Mouse (Mus musculus) liver, embryonic 11.5 days (tissue): ENCODE data around the gene Sec13. TPM values are rescaled to one million over a fixed set of nuclear protein-coding genes. Genes with fewer than 3 reads are reported as not detected.

Experiments
- ATAC-seq: fragments of 200-750 bp; cut with Nextera tagmentation; replicated peaks from 2 replicates; pipeline ENCODE4 v1.8.0; 2017; ENCODE audit warnings: moderate number of reproducible peaks, mild to moderate bottlenecking, moderate TSS enrichment, moderate library complexity; ENCODE audit not compliant: low FRiP score
- DNase-seq: peaks from one replicate; pipeline ENCODE4 v3.0.0-alpha.2; 2017; ENCODE audit warnings: low spot score
- H3K27ac ChIP-seq: fragments of 300-500 bp; sonication (generic); 2 replicates; pipeline ENCODE4 v1.5.1; 2014; ENCODE audit warnings: mild to moderate bottlenecking, low read depth, low read length, control low read depth
- H3K27me3 ChIP-seq: fragments of 300-500 bp; sonication (generic); replicated peaks from 2 replicates; pipeline ENCODE4 v1.6.1; 2014; ENCODE audit warnings: low read length, mixed read lengths; ENCODE audit not compliant: control insufficient read depth, insufficient read depth
- H3K36me3 ChIP-seq: fragments of 300-500 bp; sonication (generic); 2 replicates; pipeline ENCODE4 v1.6.1; 2014; ENCODE audit warnings: mild to moderate bottlenecking, low read length, moderate library complexity, mixed read lengths; ENCODE audit not compliant: control insufficient read depth, insufficient read depth
- H3K4me1 ChIP-seq: fragments of 300-500 bp; sonication (generic); replicated peaks from 2 replicates; pipeline ENCODE4 v1.6.1; 2014; ENCODE audit warnings: low read length, mixed read lengths; ENCODE audit not compliant: control insufficient read depth, insufficient read depth
- H3K4me2 ChIP-seq: fragments of 300-500 bp; sonication (generic); 2 replicates; pipeline ENCODE4 v1.6.1; 2014; ENCODE audit warnings: mild to moderate bottlenecking, control low read depth, moderate library complexity
- H3K4me3 ChIP-seq: fragments of 300-500 bp; sonication (generic); 2 replicates; pipeline ENCODE4 v1.5.1; 2014; ENCODE audit warnings: low read depth, low read length, control low read depth
- H3K9ac ChIP-seq: fragments of 300-500 bp; sonication (generic); 2 replicates; pipeline ENCODE4 v1.6.1; 2014; ENCODE audit warnings: low read depth, low read length, control low read depth
- H3K9me3 ChIP-seq: fragments of 300-500 bp; sonication (generic); 2 replicates; pipeline ENCODE4 v1.6.1; 2016; ENCODE audit warnings: low read length, inconsistent platforms, mixed read lengths; ENCODE audit not compliant: control insufficient read depth
- WGBS: fragments of 180-500 bp; shearing (Covaris S2); extraction: QIAGEN DNeasy Blood & Tissue Kit; methylation state at CpG from one replicate; pipeline ENCODE4 v1.1.7; 2014; 5-methylcytosine and 5-hydroxymethylcytosine counted together
- polyA plus RNA-seq: library from polyadenylated mRNA; unstranded; fragments of >200 nt; fragmentation: Nextera tagmentation; extraction: Ambion mirVana; gene quantifications from 2 replicates; pipeline ENCODE4 v1.2.1, GENCODE M21; 2014

Gene Sec13
- polyA plus RNA-seq, 1 experiment from 2014 or later: 236 TPM

GRCm38 (mm10) chr6:113747284-113747683 lies 6.7 kb upstream of the Sec13 start:
- Histone ChIP-seq H3K9me3 (no peaks in the 10 kb centered on the region), H3K27me3 (peaks cover 26% of the 10 kb centered on the region), H3K4me1 (no peaks in the 10 kb centered on the region), H3K9ac (no peak overlapping the region), H3K4me2 (no peak overlapping the region), H3K27ac (no peak overlapping the region), H3K4me3 (no peak overlapping the region), H3K36me3 (no peaks in the 10 kb centered on the region)
- ATAC-seq (no peak), DNase-seq (no peak)
- 80% methylated on average over 14 of the region's 14 CpGs for WGBS

- Histone ChIP-seq H3K9me3 (no peaks in the 10 kb centered on the region), H3K4me3 (no peak overlapping the region), H3K27ac (no peak overlapping the region), H3K27me3 (peaks cover 22% of the 10 kb centered on the region), H3K9ac (no peak overlapping the region), H3K4me2 (no peak overlapping the region), H3K36me3 (no peaks in the 10 kb centered on the region), H3K4me1 (no peaks in the 10 kb centered on the region; the same call in 1 of the 2 replicates)
- DNase-seq: no peak
- no peak for ATAC-seq
Observed at GRCm38 (mm10) chr6:113745117-113745516, 4.6 kb upstream of the Sec13 start.

- Histone ChIP-seq H3K27ac (no peak overlapping the region), H3K4me1 (peaks cover 8% of the 10 kb centered on the region), H3K36me3 (no peaks in the 10 kb centered on the region), H3K9me3 (no peaks in the 10 kb centered on the region), H3K4me3 (no peak overlapping the region), H3K9ac (no peak overlapping the region), H3K27me3 (peaks cover 7% of the 10 kb centered on the region), H3K4me2 (no peak overlapping the region)
- ATAC-seq: no peak
- 42% methylated on average over 1 of the region's 1 CpGs for WGBS
- DNase-seq: no peak
Observed at GRCm38 (mm10) chr6:113743111-113743510, 2.6 kb upstream of the Sec13 start.

GRCm38 (mm10) chr6:113742321-113742720 lies 1.8 kb upstream of the Sec13 start:
- H3K27ac ChIP-seq: no peak overlapping the region
- no peak overlapping the region for H3K4me2 ChIP-seq
- H3K27me3 ChIP-seq: peaks cover 2% of the 10 kb centered on the region
- H3K36me3 ChIP-seq: peaks cover 6% of the 10 kb centered on the region; the same call in 1 of the 2 replicates
- H3K9ac ChIP-seq: no peak overlapping the region
- ATAC-seq (no peak), DNase-seq (no peak)
- H3K4me1 ChIP-seq: peaks cover 8% of the 10 kb centered on the region
- 78% methylated on average over 1 of the region's 1 CpGs for WGBS
- no peak overlapping the region for H3K4me3 ChIP-seq
- no peaks in the 10 kb centered on the region for H3K9me3 ChIP-seq

GRCm38 (mm10) chr6:113741425-113741824 lies 882 bp upstream of the Sec13 start:
- H3K9me3 ChIP-seq: no peaks in the 10 kb centered on the region
- H3K4me2 ChIP-seq: no peak overlapping the region
- H3K9ac ChIP-seq: no peak overlapping the region
- 57% methylated on average over 2 of the region's 2 CpGs for WGBS
- H3K27me3 ChIP-seq: no peaks in the 10 kb centered on the region
- peaks cover 8% of the 10 kb centered on the region for H3K4me1 ChIP-seq
- no peak overlapping the region for H3K4me3 ChIP-seq
- ATAC-seq (no peak), DNase-seq (no peak)
- peaks cover 10% of the 10 kb centered on the region; the same call in 1 of the 2 replicates for H3K36me3 ChIP-seq
- H3K27ac ChIP-seq: no peak overlapping the region

- peaks cover 8% of the 10 kb centered on the region for H3K4me1 ChIP-seq
- no peak overlapping the region for H3K4me3 ChIP-seq
- H3K27me3 ChIP-seq: no peaks in the 10 kb centered on the region
- no peak overlapping the region for H3K4me2 ChIP-seq
- DNase-seq: no peak
- no peak for ATAC-seq
- no peak overlapping the region for H3K9ac ChIP-seq
- peaks cover 33% of the 10 kb centered on the region for H3K36me3 ChIP-seq
- no peaks in the 10 kb centered on the region for H3K9me3 ChIP-seq
- WGBS: 83% methylated on average over 9 of the region's 9 CpGs
- no peak overlapping the region for H3K27ac ChIP-seq
Observed at GRCm38 (mm10) chr6:113737318-113738046, 3.1 kb downstream of the Sec13 start.

GRCm38 (mm10) chr6:113731296-113731695 lies 9.2 kb downstream of the Sec13 start:
- ATAC-seq: no peak
- H3K27me3 ChIP-seq: no peaks in the 10 kb centered on the region

GRCm38 (mm10) chr6:113728181-113728580 lies 12.4 kb downstream of the Sec13 start:
- WGBS: 89% methylated on average over 7 of the region's 7 CpGs
- DNase-seq (no peak), ATAC-seq (no peak)
- Histone ChIP-seq H3K9me3 (no peaks in the 10 kb centered on the region), H3K4me1 (no peaks in the 10 kb centered on the region), H3K36me3 (peaks cover 48% of the 10 kb centered on the region), H3K27me3 (no peaks in the 10 kb centered on the region), H3K4me2 (no peak overlapping the region), H3K4me3 (no peak overlapping the region), H3K27ac (no peak overlapping the region), H3K9ac (no peak overlapping the region)

More at GRCm38 (mm10) chr6:113731296-113731695, 9.2 kb downstream of the Sec13 start:
- Histone ChIP-seq H3K36me3 (peaks cover 61% of the 10 kb centered on the region), H3K27ac (no peak overlapping the region), H3K9ac (no peak overlapping the region), H3K4me1 (no peaks in the 10 kb centered on the region), H3K9me3 (no peaks in the 10 kb centered on the region), H3K4me3 (no peak overlapping the region), H3K4me2 (no peak overlapping the region)
- DNase-seq: no peak
- 96% methylated on average over 3 of the region's 3 CpGs for WGBS

- H3K4me1 ChIP-seq: peaks cover 5% of the 10 kb centered on the region; the same call in 1 of the 2 replicates
- H3K36me3 ChIP-seq: peaks cover 29% of the 10 kb centered on the region
- no peaks in the 10 kb centered on the region for H3K27me3 ChIP-seq
- H3K9ac ChIP-seq: no peak overlapping the region
- H3K9me3 ChIP-seq: no peaks in the 10 kb centered on the region
- WGBS: 79% methylated on average over 4 of the region's 4 CpGs
- no peak overlapping the region for H3K4me2 ChIP-seq
- ATAC-seq (peak; percentile 38; the same call in 1 of the 2 replicates), DNase-seq (no peak)
- peak overlapping the region; percentile 50; the same call in 1 of the 2 replicates for H3K27ac ChIP-seq
- no peak overlapping the region for H3K4me3 ChIP-seq
Observed at GRCm38 (mm10) chr6:113721061-113721460, 19.5 kb downstream of the Sec13 start.
